Mouse (Mus musculus): ENCODE results near the gene Gpr4.

- TF ChIP-seq EP300 (IDR thresholded peaks at IDR 0.05; ENCODE audit: low read depth) (no peak), CTCF (IDR thresholded peaks at IDR 0.05; ENCODE audit: low read depth) (no peak)
Measured at GRCm38 (mm10) chr7:19164978-19165377, 47.4 kb upstream of the Gpr4 start.
